Mouse (Mus musculus) cerebellum, adult 2 months (tissue): ENCODE measurements around the gene Clasp2. TPM values are rescaled to one million over a fixed set of nuclear protein-coding genes. Genes with fewer than 3 reads are reported as not detected.
"Not testable (repeated sequence)": the region's sequence is repeated elsewhere in the genome, so short reads cannot be mapped to it uniquely, and the experiment has no call there.

Source experiments
- DNase-seq, 2 experiments: peaks; one replicate each; pipeline ENCODE4 v3.0.0; 2021
- H3K27ac ChIP-seq: fragments of 200-500 bp; 2 replicates; pipeline ENCODE4 v1.5.1; 2012; ENCODE audit warnings: low read length, control low read depth, inconsistent platforms; ENCODE audit not compliant: insufficient read depth
- H3K27me3 ChIP-seq: fragments of 200-500 bp; 2 replicates; pipeline ENCODE4 v1.6.1; 2012; ENCODE audit warnings: inconsistent platforms, mild to moderate bottlenecking, low read length, moderate library complexity; ENCODE audit not compliant: control insufficient read depth, insufficient read depth
- H3K4me1 ChIP-seq: fragments of 200-500 bp; 2 replicates; pipeline ENCODE4 v1.6.1; 2011; ENCODE audit warnings: low read length; ENCODE audit not compliant: control insufficient read depth, insufficient read depth
- H3K4me3 ChIP-seq: fragments of 200-500 bp; replicated peaks from 2 replicates; pipeline ENCODE3; 2011; ENCODE audit warnings: mild to moderate bottlenecking, low read depth, low read length, control low read depth; ENCODE audit not compliant: insufficient read depth
- CTCF ChIP-seq: fragments of 200-500 bp; IDR thresholded peaks from 2 replicates; pipeline ENCODE4 v1.5.1; 2011; ENCODE audit warnings: low read depth, mild to moderate bottlenecking, control low read depth, low read length, moderate library complexity, borderline replicate concordance; ENCODE audit not compliant: insufficient read depth
- POLR2A ChIP-seq: fragments of 200-500 bp; IDR thresholded peaks from 2 replicates; pipeline ENCODE4 v1.6.1; 2011; ENCODE audit warnings: low read length, control low read depth, borderline replicate concordance; ENCODE audit not compliant: insufficient read depth
- WGBS: fragments of 180-500 bp; shearing (Covaris S2); methylation state at CpG from one replicate; pipeline ENCODE4 v1.1.7; 2018; 5-methylcytosine and 5-hydroxymethylcytosine counted together
- polyA plus RNA-seq: library from polyadenylated mRNA; depleted of rRNA; stranded (reverse); fragments of >200 nt; gene quantifications from 2 replicates; pipeline ENCODE4 v1.2.3, GENCODE M21; 2012

Gene Clasp2
- polyA plus RNA-seq, 1 experiment, result 145 TPM

- H3K27me3 ChIP-seq, result no peaks in the 10 kb centered on the region
- TF ChIP-seq CTCF (no peak), POLR2A (no peak)
- H3K27ac ChIP-seq, result no peak overlapping the region
- H3K4me1 ChIP-seq, result peaks cover 2% of the 10 kb centered on the region; the same call in 1 of the 2 replicates
- H3K4me3 ChIP-seq, result no peak overlapping the region
- DNase-seq, result no peak
- WGBS, result 60% methylated on average over 12 of the region's 12 CpGs
Observed at GRCm38 (mm10) chr9:113710871-113711270, 30.4 kb upstream of the Clasp2 start.

- no peak for DNase-seq
- H3K27ac ChIP-seq, result no peak overlapping the region
- WGBS, result 24% methylated on average over 5 of the region's 5 CpGs
Observed at GRCm38 (mm10) chr9:113719063-113719462, 22.2 kb upstream of the Clasp2 start.

GRCm38 (mm10) chr9:113724646-113725045, 16.6 kb upstream of the Clasp2 start:
- Histone ChIP-seq H3K27ac (no peak overlapping the region), H3K27me3 (no peaks in the 10 kb centered on the region), H3K4me3 (no peak overlapping the region), H3K4me1 (no peaks in the 10 kb centered on the region)
- TF ChIP-seq CTCF, result no peak
- no peak for TF ChIP-seq POLR2A
- 77% methylated on average over 15 of the region's 15 CpGs for WGBS
- no peak for DNase-seq

More at GRCm38 (mm10) chr9:113719063-113719462, 22.2 kb upstream of the Clasp2 start:
- H3K27me3 ChIP-seq, result no peaks in the 10 kb centered on the region
- no peaks in the 10 kb centered on the region for H3K4me1 ChIP-seq
- H3K4me3 ChIP-seq, result no peak overlapping the region
- TF ChIP-seq CTCF (peak; percentile 39; the same call in 1 of the 2 replicates), POLR2A (no peak)

- DNase-seq, H3K4me3 ChIP-seq, H3K4me1 ChIP-seq, H3K27me3 ChIP-seq, H3K27ac ChIP-seq: not testable (repeated sequence)
- 84% methylated on average over 5 of the region's 5 CpGs for WGBS
Observed at GRCm38 (mm10) chr9:113725609-113726008, 15.7 kb upstream of the Clasp2 start.

DNA sequence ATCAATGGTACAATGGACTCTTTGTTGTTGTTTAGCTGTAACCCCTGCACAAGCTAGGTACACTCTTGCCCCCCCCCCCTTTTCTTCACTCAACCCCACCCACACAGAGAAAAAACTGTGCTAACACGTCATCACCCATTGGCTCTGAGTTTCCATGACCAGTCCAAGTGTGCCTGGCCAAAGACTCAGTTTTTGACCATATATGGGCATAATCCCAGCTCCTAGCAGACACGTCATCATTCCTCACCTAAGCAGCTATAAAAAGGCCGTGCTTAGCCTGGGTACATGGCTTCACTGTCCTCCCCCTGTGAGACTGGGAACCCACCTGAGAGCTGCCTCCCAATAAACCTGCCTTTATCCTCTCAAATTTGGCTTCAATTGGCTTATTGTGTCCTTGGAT, 15.1 kb upstream of the Clasp2 start:
- Histone ChIP-seq H3K27ac (no peak overlapping the region), H3K4me1 (no peaks in the 10 kb centered on the region), H3K27me3 (no peaks in the 10 kb centered on the region), H3K4me3 (no peak overlapping the region)
- no peak for DNase-seq
- TF ChIP-seq POLR2A (no peak), CTCF (no peak)
- WGBS, result 44% methylated on average over 3 of the region's 3 CpGs

- DNase-seq, result no peak
- no peak overlapping the region for H3K4me3 ChIP-seq
- no peak overlapping the region for H3K27ac ChIP-seq
- H3K27me3 ChIP-seq, result no peaks in the 10 kb centered on the region
- no peak for TF ChIP-seq CTCF
- TF ChIP-seq POLR2A, result no peak
- H3K4me1 ChIP-seq, result no peaks in the 10 kb centered on the region
- 90% methylated on average over 18 of the region's 18 CpGs for WGBS
Observed at GRCm38 (mm10) chr9:113726991-113727680, 14.1 kb upstream of the Clasp2 start.

- 13% methylated on average over 3 of the region's 3 CpGs for WGBS
- Histone ChIP-seq H3K27me3 (no peaks in the 10 kb centered on the region), H3K4me1 (no peaks in the 10 kb centered on the region), H3K4me3 (no peak overlapping the region), H3K27ac (no peak overlapping the region)
- DNase-seq, result no peak
- TF ChIP-seq CTCF (no peak), POLR2A (no peak)
Observed at GRCm38 (mm10) chr9:113731540-113731939, 9.7 kb upstream of the Clasp2 start.

GRCm38 (mm10) chr9:113735920-113736319, 5.4 kb upstream of the Clasp2 start:
- peaks cover 2% of the 10 kb centered on the region; the same call in 1 of the 2 replicates for H3K4me1 ChIP-seq
- no peak overlapping the region for H3K4me3 ChIP-seq
- no peak for TF ChIP-seq CTCF
- TF ChIP-seq POLR2A, result no peak
- no peaks in the 10 kb centered on the region for H3K27me3 ChIP-seq
- DNase-seq, result no peak
- H3K27ac ChIP-seq, result no peak overlapping the region

GRCm38 (mm10) chr9:113738021-113738420, 3.3 kb upstream of the Clasp2 start:
- no peak overlapping the region for H3K27ac ChIP-seq
- peaks cover 2% of the 10 kb centered on the region; the same call in 1 of the 2 replicates for H3K4me1 ChIP-seq
- no peaks in the 10 kb centered on the region for H3K27me3 ChIP-seq
- DNase-seq, result peak in 1 of 2 experiments; percentile 17
- WGBS, result 20% methylated on average over 9 of the region's 9 CpGs
- TF ChIP-seq CTCF (no peak), POLR2A (no peak)
- no peak overlapping the region for H3K4me3 ChIP-seq
